Mouse (Mus musculus) neutrophil, adult 65 days (primary cell): ENCODE results near the gene Lilra6. TPM values are rescaled to one million over a fixed set of nuclear protein-coding genes. Genes with fewer than 3 reads are reported as not detected.

Experiments
- total RNA-seq: library from RNA; stranded (reverse); gene quantifications from 2 replicates; pipeline ENCODE4 v1.2.4, GENCODE M21; 2023

The Lilra6 gene
- 99.8 and 101 TPM in 2 replicates for total RNA-seq

DNA sequence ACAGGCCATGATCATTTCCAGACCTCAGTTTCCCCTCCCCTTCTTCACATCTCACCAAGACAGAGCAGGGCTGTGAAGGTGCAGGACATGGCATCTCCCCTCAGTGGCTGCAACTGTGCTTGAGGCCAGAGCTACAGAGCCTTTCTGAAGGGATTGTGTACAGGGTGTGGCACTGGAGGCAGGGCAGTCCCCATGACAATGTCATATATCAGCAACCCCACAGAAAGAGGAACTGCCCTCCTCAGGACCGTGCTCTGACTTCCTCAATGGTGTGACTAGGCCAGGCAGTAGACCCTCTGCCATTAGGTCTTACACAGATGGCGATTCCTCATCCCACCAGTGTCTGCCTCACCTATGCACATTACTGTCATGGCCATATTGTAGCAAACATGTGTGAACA is at the start of gene Lilra6:
Lilra6 (minus strand) TSS at position 117 of the 400 bp plus-strand sequence.

GRCm38 (mm10) chr7:3898036-3898590 is 17.2 kb downstream of the Lilra6 start, which contains the start of gene Gm14548:
TSS of gene Gm14548 (minus strand) at chr7:3898120.

Other genes with a start within 250 kb of the Lilra6 start
- 5.6 and 6.7 TPM in 2 replicates for gene Leng1, start 249.7 kb downstream of the Lilra6 start, total RNA-seq
- gene Tmc4, start 237.9 kb downstream of the Lilra6 start, total RNA-seq: 18.1 and 19.3 TPM in 2 replicates
- gene Tsen34, start 222.6 kb downstream of the Lilra6 start, total RNA-seq: 35.7 and 48.3 TPM in 2 replicates
- 184 and 188 TPM in 2 replicates for gene Mboat7, start 222.0 kb downstream of the Lilra6 start, total RNA-seq
- gene Rps9, start 211.5 kb downstream of the Lilra6 start, total RNA-seq: 964 and 1,181 TPM in 2 replicates
- 306 and 318 TPM in 2 replicates for gene Pirb, start 195.1 kb downstream of the Lilra6 start, total RNA-seq
- gene Gm15448, start 89.8 kb downstream of the Lilra6 start, total RNA-seq: 84.0 and 90.4 TPM in 2 replicates
- gene Pira2, start 70.5 kb downstream of the Lilra6 start, total RNA-seq: 69.3 and 76.6 TPM in 2 replicates
- gene Gm14548, start 17.4 kb downstream of the Lilra6 start, total RNA-seq: 135 and 156 TPM in 2 replicates
- gene Lair1, start 147.7 kb upstream of the Lilra6 start, total RNA-seq: 12.9 and 20.1 TPM in 2 replicates
- gene Ttyh1, start 203.9 kb upstream of the Lilra6 start, total RNA-seq: not detected in 2 replicates
- gene Leng8, start 221.5 kb upstream of the Lilra6 start, total RNA-seq: 286 and 437 TPM in 2 replicates
- 2.8 and 3.7 TPM in 2 replicates for gene Leng9, start 234.9 kb upstream of the Lilra6 start, total RNA-seq
- not detected in 2 replicates for gene Cdc42ep5, start 249.4 kb upstream of the Lilra6 start, total RNA-seq